Mouse (Mus musculus): ENCODE results near the gene Arhgap15.
A peak's percentile ranks its signal among the peaks of the same experiment; 100 is the strongest.

Arhgap15 gene

DNA sequence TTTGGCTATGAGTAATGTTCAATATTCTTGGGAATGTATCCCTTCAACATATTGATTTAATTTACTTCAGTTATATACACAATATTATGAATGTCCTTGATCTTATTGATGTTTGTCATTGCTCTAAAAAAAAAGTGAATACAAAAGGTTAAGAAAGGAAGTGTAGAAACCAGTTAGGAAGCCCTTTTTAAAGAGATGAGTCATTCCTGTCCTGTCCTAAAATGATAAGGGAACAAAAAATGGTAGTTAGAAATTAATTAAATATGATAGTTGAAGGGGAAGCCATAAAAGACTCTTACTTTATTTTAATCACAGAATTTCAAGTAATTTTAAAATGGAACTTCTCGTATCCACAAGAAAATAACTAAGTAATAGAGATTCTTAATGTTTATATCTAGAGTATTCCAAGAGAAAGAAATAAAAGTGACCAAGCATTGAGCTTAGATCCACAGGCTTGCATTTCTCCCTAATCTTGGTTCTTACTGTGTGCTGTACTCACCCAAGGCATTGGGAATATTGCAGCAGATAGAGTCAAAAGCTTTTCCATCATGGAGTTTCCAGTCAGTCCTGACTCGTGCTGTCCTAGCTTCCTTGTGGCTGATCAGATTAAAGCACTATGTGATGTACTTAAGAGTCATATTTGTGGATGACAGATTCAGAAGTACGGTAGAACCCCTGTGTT is 291.0 kb downstream of the Arhgap15 start:
- no peak for DNase-seq

DNA sequence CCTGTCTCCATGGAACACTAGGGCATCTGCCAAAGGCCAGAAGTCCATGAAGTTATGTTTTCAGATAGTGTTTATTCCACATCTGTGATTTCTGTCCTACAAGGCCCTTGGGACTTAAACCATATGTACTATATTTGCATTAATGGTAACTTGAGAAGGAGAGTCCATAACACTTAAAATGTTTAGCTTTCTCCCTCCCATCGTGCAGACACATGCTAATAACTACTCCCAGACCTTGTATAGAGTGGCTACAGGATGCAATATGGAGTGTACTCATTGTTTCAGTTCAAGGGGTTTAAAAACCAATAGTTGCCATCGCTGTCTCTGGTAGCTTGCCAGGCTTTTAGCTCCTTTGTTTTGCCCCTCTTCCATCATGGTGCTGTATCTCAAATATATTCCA is 295.5 kb downstream of the Arhgap15 start:
- DNase-seq: no peak

DNA sequence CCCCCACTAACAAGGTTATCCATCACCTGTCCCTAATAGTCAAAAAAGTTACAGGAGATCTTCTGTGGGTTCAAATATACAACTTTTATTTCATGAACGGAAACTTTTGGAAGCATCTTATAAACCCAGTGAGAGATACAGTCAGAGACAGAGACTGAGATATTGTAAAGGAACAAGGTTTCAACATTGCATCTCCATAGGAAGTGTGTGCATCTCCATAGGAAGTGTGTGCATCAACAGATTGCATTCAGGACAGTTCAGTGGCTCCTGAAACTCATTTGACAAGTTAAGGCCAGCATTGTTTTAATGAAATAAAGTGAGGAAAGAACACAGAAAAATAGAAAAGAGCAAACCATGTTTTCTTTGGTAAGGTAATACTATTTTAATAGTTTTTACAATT is 296.0 kb downstream of the Arhgap15 start:
- no peak for DNase-seq

GRCm38 (mm10) chr2:44045231-44045630 is 296.6 kb downstream of the Arhgap15 start:
- no peak for DNase-seq

- no peak for DNase-seq
Observed at GRCm38 (mm10) chr2:44060306-44060705, 311.7 kb downstream of the Arhgap15 start.

DNA sequence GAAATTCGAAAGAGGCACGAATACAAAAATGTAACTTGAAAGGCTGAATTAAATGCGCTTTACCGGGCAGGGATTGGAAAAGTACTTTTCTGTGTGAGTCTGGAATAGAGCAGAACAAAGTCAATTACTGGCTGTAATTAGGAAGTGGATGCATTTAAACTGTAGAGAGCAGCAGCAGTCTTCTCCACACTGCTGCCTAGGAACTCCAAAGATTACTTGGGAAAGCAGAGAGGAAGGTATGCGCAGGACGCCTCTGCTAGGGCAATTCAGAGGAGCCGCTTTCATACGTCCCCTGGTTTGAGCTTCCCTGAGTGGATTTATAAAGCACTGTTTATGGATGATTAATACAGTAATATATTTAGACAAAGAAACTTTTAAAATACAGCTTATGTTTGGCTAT is 312.1 kb downstream of the Arhgap15 start:
- DNase-seq: no peak

DNA sequence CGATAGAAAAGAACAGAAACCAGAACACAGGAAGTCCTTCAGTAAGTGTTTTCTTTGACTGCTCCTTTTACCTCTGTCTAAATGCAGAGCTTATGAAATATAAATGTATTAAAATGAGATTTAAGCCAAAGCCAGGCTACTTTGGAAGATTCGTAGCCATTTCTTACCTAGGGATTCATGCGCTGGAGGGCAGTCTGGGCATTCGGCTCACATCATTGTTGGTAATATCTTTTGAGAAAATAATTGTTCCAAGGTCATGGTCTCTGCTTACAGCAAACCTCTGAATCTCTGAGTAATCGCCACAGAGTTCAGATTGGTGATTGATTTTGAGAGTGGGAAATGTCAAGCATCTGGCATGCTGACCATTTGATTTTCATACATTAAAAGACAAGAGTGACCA is 316.4 kb downstream of the Arhgap15 start:
- no peak for DNase-seq

GRCm38 (mm10) chr2:44068151-44068840 is 319.7 kb downstream of the Arhgap15 start:
- no peak for DNase-seq

DNA sequence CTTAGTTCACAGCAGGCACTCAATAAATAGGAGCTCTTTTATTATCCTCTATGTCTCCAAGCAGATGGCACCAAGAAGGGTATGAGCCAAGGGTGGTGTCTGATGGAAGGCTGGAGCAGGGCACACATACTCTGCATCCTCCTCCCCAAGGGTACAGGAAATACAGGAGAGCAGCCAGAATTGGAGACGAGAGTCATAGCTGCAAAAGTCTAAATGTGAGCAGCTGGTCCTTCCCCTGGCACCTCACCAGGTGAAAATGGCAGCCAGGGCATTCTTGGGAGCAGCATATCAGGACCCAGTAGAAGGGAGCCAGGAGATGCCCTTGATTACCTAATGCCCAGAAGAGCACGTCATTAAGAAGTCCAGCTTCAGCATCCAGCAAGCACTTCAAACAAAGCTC is 320.3 kb downstream of the Arhgap15 start:
- DNase-seq: no peak

DNA sequence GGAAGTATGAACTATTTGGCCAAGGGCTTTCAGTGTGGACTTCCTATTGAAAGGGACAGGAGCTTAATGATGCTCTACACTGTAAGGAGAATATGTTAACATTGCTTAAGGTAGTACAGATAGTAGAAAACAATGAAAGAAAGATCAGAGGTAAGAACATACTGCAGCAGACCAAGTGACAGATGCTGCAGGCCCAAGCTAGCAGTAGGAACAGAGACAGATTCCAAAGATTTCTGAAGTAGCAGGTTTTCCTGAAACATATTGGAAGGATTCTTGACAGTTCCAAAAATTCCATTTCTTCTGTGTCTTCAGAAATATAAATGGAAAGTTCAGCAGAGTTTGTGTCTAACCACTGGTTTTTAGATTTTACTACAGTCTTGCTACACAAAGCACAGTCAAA is 327.9 kb downstream of the Arhgap15 start:
- DNase-seq: no peak

- no peak for DNase-seq
Observed at GRCm38 (mm10) chr2:44080530-44080929, 331.9 kb downstream of the Arhgap15 start.

GRCm38 (mm10) chr2:44081241-44081640 is 332.6 kb downstream of the Arhgap15 start:
- no peak for DNase-seq

DNA sequence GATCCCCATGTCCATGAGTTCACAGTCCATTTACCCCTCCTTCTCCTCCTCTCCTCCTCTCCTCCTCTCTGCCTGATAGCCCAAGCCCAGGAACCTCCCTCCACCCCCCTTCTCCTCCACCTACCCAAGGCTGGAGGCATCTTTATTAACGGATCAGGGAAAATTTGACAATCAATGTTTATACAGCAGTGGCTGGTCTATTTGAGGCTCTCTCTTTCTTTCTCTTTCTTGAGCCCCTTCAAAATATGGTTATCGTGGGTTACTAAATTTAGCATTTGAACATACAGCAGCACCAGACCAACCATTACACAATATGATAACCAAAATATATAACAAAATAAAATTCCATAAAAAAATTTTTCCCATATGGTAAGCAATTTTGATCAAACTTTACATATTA is 335.8 kb downstream of the Arhgap15 start:
- no peak for DNase-seq

GRCm38 (mm10) chr2:44086403-44087056 is 337.9 kb downstream of the Arhgap15 start:
- DNase-seq: no peak

DNA sequence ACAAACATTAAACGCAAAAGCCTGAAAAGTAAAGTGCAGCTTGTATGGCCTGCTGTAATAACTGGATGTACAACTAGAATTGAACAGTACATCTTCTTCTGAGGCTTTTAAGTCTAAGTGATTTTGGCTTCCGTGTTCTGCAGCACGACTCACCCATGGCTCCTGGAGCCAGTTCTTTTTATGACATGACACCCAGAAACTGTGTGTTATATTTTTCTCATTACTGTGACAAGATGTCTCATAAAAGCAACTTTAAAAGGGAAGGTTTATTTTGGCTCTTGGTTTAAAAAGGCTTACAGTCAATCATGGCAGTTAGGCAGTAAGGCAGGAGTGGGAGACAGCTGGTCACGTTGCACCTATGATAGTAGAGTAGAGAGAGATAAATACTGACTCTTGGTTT is 349.9 kb downstream of the Arhgap15 start:
- no peak for DNase-seq

DNA sequence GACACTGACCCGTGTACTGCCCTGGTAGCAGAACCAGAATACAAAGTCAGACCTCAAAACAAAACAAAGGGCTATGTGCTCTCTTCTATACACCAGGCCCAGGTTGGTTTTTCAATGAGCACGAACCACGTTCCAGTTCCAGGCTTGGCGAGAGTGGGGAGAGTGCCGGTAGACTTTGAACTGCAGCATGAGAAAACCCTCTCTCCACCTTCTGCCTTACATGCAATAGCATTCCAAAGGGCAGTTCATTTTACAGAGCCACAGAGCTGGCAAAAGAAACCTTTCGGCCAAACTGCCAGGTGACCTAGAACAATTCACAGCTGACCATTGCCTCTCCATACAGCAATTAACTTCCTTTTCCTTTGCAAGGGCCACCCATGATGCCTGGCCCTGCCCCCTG is 353.7 kb downstream of the Arhgap15 start:
- DNase-seq: no peak

- DNase-seq: no peak
Observed at GRCm38 (mm10) chr2:44103321-44103720, 354.7 kb downstream of the Arhgap15 start.

DNA sequence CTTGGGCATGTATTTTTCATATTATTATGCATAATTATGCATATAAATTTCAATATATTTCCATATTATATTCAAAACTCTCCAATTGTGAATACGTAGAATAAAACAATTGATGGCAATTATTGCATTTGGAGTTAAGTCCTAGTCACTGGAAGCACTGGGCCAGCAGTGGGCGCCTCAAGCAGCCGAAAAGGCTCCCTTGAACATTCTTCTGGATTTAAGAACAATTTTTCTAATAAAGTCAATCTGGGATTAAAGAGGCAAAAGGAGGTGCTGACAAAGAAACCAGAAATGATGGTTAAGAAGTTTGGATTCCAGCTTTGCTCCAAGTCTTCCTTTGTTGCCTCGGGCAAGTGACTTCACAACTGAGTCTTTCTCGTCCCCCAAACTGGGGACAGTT is 355.1 kb downstream of the Arhgap15 start:
- peak; percentile 30 to 55 for DNase-seq

DNA sequence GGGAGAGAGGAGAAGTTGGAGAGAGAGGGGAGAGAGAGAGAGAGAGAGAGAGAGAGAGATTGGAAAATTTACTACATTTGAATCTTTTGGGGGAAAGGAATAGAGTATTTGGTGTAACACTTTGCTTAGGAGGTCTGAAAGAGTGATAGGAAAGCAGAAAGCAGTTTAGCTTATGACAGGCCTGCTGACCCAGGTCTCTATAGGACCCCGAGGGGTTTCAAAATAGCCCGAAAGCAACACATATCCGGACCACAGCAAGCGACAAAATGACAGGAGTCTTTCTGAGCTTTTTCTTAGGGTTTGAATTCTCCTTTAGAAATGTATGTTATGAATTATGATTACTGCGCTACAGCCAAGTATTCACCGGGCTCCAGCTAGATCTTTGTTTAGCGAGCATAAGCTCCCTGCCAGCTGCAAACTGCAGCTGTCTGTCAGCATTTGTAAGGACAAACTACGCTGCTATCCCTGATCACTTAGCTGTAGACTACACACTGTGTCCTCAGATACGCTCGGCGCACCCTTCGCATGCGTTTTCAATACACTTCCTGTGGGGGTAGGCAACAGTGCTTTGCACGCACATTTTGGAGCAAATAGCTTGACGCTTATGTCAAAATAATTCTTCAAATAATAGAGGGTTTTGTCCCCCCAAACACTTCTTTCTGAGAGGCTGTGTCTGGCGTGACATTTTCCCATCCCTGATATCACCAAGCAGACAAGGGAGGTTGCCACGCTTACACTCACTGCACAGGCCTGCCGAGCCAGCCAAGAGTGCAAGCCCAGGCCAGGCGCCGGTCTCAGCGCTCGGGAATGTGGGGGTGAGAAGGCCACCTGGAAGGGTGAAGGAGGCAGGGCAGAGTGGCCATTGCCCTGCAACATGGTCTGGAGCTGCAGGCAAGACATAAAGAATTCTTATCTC is 355.9 kb downstream of the Arhgap15 start:
- peak; percentile 57 to 84 for DNase-seq

- DNase-seq: no peak
Observed at GRCm38 (mm10) chr2:44105198-44105555, 356.6 kb downstream of the Arhgap15 start.

GRCm38 (mm10) chr2:44106359-44106758 is 357.7 kb downstream of the Arhgap15 start:
- DNase-seq: peak in 1 of 2 experiments; percentile 38

- DNase-seq: no peak
Observed at GRCm38 (mm10) chr2:44111276-44111675, 362.7 kb downstream of the Arhgap15 start.

Data from lung, postnatal 4 days (tissue).